Mouse (Mus musculus): ENCODE results near the gene Adora3. TPM values are rescaled to one million over a fixed set of nuclear protein-coding genes. Genes with fewer than 3 reads are reported as not detected.

Gene Adora3
- polyA plus RNA-seq, 1 experiment from 2014 or later: 0.27 TPM

- H3K9ac ChIP-seq: no peak overlapping the region
- H3K4me1 ChIP-seq (replicated peaks; ENCODE audit: control insufficient read depth, insufficient read depth, low read length): no peaks in the 10 kb centered on the region; the same call in 1 of the 2 replicates
- no peaks in the 10 kb centered on the region for H3K36me3 ChIP-seq (replicated peaks; ENCODE audit: control insufficient read depth, insufficient read depth)
- no peak overlapping the region for H3K4me2 ChIP-seq (replicated peaks)
- H3K27me3 ChIP-seq (ENCODE audit: control insufficient read depth, insufficient read depth, low read length): no peaks in the 10 kb centered on the region
- no peaks in the 10 kb centered on the region for H3K9me3 ChIP-seq (ENCODE audit: control insufficient read depth, low read length)
- no peak overlapping the region for H3K4me3 ChIP-seq (replicated peaks; ENCODE audit: low read length)
- H3K27ac ChIP-seq: no peak overlapping the region
- WGBS: 58% methylated on average over 6 of the region's 6 CpGs
- DNase-seq (ENCODE audit: low spot score) (no peak), ATAC-seq (ENCODE audit: low FRiP score) (no peak)
These were observed 1.4 kb downstream of the Adora3 start for GRCm38 (mm10) chr3:105872034-105872433.

DNA sequence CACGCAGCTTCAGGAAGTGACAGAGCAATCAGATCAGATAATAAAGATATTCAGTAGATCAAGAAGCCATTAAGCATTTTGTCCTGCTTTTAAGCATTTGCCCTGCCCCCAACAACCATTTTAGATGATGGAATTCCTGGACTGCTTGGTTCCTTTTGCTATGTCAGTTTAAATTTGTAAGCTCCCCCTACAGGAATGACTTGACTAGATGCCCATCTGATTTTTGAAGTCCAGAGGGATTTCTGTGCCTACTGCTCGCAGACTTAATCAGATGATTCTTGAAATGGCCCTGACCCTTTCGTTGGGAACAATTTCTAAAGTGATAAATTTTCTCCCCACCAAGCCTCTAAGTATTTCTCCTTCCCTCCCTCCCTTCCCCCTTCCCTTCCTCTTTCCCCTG, 1.9 kb downstream of the Adora3 start:
- H3K36me3 ChIP-seq (replicated peaks; ENCODE audit: control insufficient read depth, insufficient read depth): no peaks in the 10 kb centered on the region
- no peak for ATAC-seq (ENCODE audit: low FRiP score)
- no peak overlapping the region for H3K9ac ChIP-seq
- H3K4me3 ChIP-seq (replicated peaks; ENCODE audit: low read length): no peak overlapping the region
- H3K9me3 ChIP-seq (ENCODE audit: control insufficient read depth, low read length): no peaks in the 10 kb centered on the region
- no peaks in the 10 kb centered on the region for H3K27me3 ChIP-seq (ENCODE audit: control insufficient read depth, insufficient read depth, low read length)
- DNase-seq (ENCODE audit: low spot score): peak; percentile 30
- no peaks in the 10 kb centered on the region; the same call in 1 of the 2 replicates for H3K4me1 ChIP-seq (replicated peaks; ENCODE audit: control insufficient read depth, insufficient read depth, low read length)
- 57% methylated on average over 3 of the region's 3 CpGs for WGBS
- no peak overlapping the region for H3K4me2 ChIP-seq (replicated peaks)
- no peak overlapping the region for H3K27ac ChIP-seq

DNA sequence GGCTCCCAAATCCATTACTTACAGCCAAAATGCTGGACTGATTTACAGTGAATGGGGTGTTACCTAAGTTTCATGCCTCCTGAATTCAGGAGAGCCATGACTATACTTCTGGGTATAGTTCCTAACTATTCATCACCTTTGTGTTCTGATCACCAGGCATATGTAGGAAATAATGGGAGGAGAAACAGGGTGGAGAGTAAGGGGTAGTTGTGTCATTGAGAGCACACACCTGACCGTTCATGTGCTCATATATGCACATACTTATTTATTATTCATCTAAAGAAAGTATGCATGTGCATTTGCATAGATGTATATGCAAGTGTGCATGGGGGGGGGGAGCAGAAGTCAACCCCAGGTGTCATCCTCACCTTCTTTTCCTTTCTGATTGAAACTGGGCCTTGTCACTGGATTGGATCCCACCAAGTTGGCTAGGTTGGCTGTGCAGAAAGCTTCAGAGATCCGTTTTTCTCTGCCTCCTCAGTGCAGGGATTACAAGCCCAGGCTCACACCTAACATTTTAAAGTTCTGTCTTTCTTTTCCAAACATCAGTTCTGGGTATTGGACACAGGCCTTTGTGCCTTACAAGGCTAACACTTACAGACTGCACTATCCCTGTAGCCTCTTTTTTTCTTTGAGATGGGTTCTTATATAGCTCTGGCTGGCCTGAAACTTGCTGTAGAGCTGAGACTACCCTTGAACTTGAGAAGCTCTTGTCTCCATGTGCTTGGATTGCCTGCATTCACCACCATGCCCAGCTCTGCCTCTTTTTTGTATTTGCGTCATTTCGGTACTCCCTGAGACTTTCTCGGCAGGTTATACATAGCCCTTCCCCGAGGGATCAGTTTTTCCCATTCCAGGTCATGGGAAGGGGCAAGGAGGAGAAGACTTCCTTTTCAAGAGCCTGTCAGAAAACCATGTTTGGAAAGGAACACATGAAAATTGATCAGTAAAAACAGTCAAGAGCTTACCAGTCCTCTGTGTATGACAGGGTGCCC, 3.1 kb downstream of the Adora3 start:
- DNase-seq (ENCODE audit: low spot score): no peak
- Histone ChIP-seq H3K27ac (no peak overlapping the region), H3K4me2 (replicated peaks) (no peak overlapping the region), H3K36me3 (replicated peaks; ENCODE audit: control insufficient read depth, insufficient read depth) (no peaks in the 10 kb centered on the region), H3K4me3 (replicated peaks; ENCODE audit: low read length) (no peak overlapping the region), H3K27me3 (ENCODE audit: control insufficient read depth, insufficient read depth, low read length) (no peaks in the 10 kb centered on the region), H3K4me1 (replicated peaks; ENCODE audit: control insufficient read depth, insufficient read depth, low read length) (no peaks in the 10 kb centered on the region; the same call in 1 of the 2 replicates), H3K9me3 (ENCODE audit: control insufficient read depth, low read length) (no peaks in the 10 kb centered on the region), H3K9ac (no peak overlapping the region)
- 84% methylated on average over 6 of the region's 6 CpGs for WGBS
- no peak for ATAC-seq (ENCODE audit: low FRiP score)

GRCm38 (mm10) chr3:105876022-105876421, 5.4 kb downstream of the Adora3 start:
- 0 out of 2 replicates have a peak, but pooled peaks have one; percentile 31 for ATAC-seq (ENCODE audit: low FRiP score)
- no peak overlapping the region for H3K4me2 ChIP-seq (replicated peaks)
- WGBS: 64% methylated on average over 5 of the region's 5 CpGs
- no peak for DNase-seq (ENCODE audit: low spot score)
- no peaks in the 10 kb centered on the region for H3K27me3 ChIP-seq (ENCODE audit: control insufficient read depth, insufficient read depth, low read length)
- no peaks in the 10 kb centered on the region; the same call in 1 of the 2 replicates for H3K4me1 ChIP-seq (replicated peaks; ENCODE audit: control insufficient read depth, insufficient read depth, low read length)
- no peaks in the 10 kb centered on the region for H3K9me3 ChIP-seq (ENCODE audit: control insufficient read depth, low read length)
- no peak overlapping the region for H3K4me3 ChIP-seq (replicated peaks; ENCODE audit: low read length)
- no peak overlapping the region for H3K27ac ChIP-seq
- H3K9ac ChIP-seq: no peak overlapping the region
- no peaks in the 10 kb centered on the region for H3K36me3 ChIP-seq (replicated peaks; ENCODE audit: control insufficient read depth, insufficient read depth)

DNA sequence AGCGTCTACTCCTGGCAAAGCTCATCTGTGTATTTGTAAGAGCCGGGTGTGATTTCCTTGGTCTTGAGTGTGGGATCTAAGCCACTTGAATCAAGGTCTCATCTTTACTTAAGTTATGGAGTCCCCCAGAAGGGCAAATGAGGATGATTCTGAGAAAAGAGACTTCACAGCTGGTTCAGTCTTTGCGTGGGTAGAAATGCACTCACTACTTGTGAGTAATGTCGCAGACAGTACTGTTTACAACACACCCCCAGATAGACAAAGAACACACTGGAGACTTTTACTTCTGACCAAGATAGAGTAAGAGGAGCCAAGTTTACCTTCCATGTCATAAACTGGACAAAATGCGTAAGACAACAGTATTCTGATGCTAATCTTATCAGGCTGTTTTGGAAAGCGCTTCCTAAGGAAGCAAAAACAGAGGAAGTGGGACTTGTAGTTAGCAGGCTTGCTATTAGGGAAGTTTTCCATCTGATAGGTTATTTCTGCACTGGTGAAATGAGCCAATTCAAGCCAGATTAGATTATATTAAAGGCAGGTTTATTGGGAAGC, 6.7 kb downstream of the Adora3 start:
- no peaks in the 10 kb centered on the region; the same call in 1 of the 2 replicates for H3K4me1 ChIP-seq (replicated peaks; ENCODE audit: control insufficient read depth, insufficient read depth, low read length)
- no peak overlapping the region for H3K9ac ChIP-seq
- H3K9me3 ChIP-seq (ENCODE audit: control insufficient read depth, low read length): no peaks in the 10 kb centered on the region
- DNase-seq (ENCODE audit: low spot score): no peak
- WGBS: 90% methylated on average over 6 of the region's 6 CpGs
- no peaks in the 10 kb centered on the region for H3K36me3 ChIP-seq (replicated peaks; ENCODE audit: control insufficient read depth, insufficient read depth)
- no peaks in the 10 kb centered on the region for H3K27me3 ChIP-seq (ENCODE audit: control insufficient read depth, insufficient read depth, low read length)
- H3K27ac ChIP-seq: no peak overlapping the region
- H3K4me3 ChIP-seq (replicated peaks; ENCODE audit: low read length): no peak overlapping the region
- ATAC-seq (ENCODE audit: low FRiP score): no peak
- no peak overlapping the region for H3K4me2 ChIP-seq (replicated peaks)

DNA sequence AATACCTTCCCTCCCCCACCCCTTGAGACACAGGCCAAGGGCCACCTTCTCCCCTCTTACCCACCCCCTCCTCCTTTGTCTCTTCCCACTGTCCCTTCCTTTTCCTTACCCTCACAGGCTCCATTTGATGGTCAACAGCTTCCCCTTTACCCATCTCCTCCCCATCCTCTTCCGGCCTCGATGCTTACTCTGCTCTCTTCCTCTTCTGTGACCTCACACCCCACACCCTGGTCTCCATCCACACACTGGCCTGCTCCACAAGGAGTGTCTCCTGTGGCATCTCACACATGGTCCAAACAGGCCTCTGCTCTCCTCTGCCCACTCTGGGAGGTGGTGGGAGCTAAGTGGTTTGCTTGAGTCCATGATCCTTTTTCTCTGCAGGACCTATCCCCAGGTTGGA, 7.3 kb downstream of the Adora3 start:
- H3K4me3 ChIP-seq (replicated peaks; ENCODE audit: low read length): no peak overlapping the region
- 98% methylated on average over 2 of the region's 2 CpGs for WGBS
- ATAC-seq (ENCODE audit: low FRiP score): no peak

DNA sequence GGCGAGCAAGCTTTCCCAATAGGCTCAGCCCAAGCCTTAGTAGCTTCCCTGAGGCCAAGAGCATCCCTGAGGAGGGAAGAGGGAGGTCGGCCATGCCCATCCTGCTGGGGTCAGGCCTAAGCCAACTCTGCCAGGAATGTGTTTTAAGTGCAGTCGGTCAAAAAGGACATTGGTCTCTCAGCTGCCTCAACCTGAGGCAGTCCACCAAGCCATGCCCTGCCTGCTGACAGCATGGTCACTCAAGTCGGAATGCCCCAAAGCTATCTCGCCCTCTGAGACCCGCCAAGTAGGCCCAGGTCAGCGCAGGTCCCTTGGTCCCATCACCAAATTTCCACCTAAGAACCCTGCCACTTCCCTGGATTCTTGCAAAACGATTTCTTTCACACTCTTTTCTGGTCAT, 8.1 kb downstream of the Adora3 start:
- Histone ChIP-seq H3K9me3 (ENCODE audit: control insufficient read depth, low read length) (no peaks in the 10 kb centered on the region), H3K4me3 (replicated peaks; ENCODE audit: low read length) (no peak overlapping the region), H3K36me3 (replicated peaks; ENCODE audit: control insufficient read depth, insufficient read depth) (no peaks in the 10 kb centered on the region), H3K9ac (no peak overlapping the region), H3K4me1 (replicated peaks; ENCODE audit: control insufficient read depth, insufficient read depth, low read length) (no peaks in the 10 kb centered on the region), H3K4me2 (replicated peaks) (no peak overlapping the region), H3K27me3 (ENCODE audit: control insufficient read depth, insufficient read depth, low read length) (no peaks in the 10 kb centered on the region), H3K27ac (no peak overlapping the region)
- 91% methylated on average over 8 of the region's 8 CpGs for WGBS
- ATAC-seq (ENCODE audit: low FRiP score) (no peak), DNase-seq (ENCODE audit: low spot score) (no peak)

More for the DNA sequence above, 7.3 kb downstream of the Adora3 start:
- H3K27me3 ChIP-seq (ENCODE audit: control insufficient read depth, insufficient read depth, low read length): no peaks in the 10 kb centered on the region
- H3K36me3 ChIP-seq (replicated peaks; ENCODE audit: control insufficient read depth, insufficient read depth): no peaks in the 10 kb centered on the region
- H3K4me1 ChIP-seq (replicated peaks; ENCODE audit: control insufficient read depth, insufficient read depth, low read length): no peaks in the 10 kb centered on the region
- DNase-seq (ENCODE audit: low spot score): no peak
- H3K9me3 ChIP-seq (ENCODE audit: control insufficient read depth, low read length): no peaks in the 10 kb centered on the region
- H3K4me2 ChIP-seq (replicated peaks): no peak overlapping the region
- H3K9ac ChIP-seq: no peak overlapping the region
- H3K27ac ChIP-seq: no peak overlapping the region

GRCm38 (mm10) chr3:105880419-105880818, 9.8 kb downstream of the Adora3 start:
- Histone ChIP-seq H3K36me3 (replicated peaks; ENCODE audit: control insufficient read depth, insufficient read depth) (no peaks in the 10 kb centered on the region), H3K27ac (no peak overlapping the region), H3K4me1 (replicated peaks; ENCODE audit: control insufficient read depth, insufficient read depth, low read length) (no peaks in the 10 kb centered on the region), H3K9ac (no peak overlapping the region), H3K27me3 (ENCODE audit: control insufficient read depth, insufficient read depth, low read length) (no peaks in the 10 kb centered on the region), H3K4me2 (replicated peaks) (no peak overlapping the region), H3K4me3 (replicated peaks; ENCODE audit: low read length) (no peak overlapping the region), H3K9me3 (ENCODE audit: control insufficient read depth, low read length) (no peaks in the 10 kb centered on the region)
- ATAC-seq (ENCODE audit: low FRiP score) (no peak), DNase-seq (ENCODE audit: low spot score) (no peak)
- WGBS: 78% methylated on average over 3 of the region's 3 CpGs

DNA sequence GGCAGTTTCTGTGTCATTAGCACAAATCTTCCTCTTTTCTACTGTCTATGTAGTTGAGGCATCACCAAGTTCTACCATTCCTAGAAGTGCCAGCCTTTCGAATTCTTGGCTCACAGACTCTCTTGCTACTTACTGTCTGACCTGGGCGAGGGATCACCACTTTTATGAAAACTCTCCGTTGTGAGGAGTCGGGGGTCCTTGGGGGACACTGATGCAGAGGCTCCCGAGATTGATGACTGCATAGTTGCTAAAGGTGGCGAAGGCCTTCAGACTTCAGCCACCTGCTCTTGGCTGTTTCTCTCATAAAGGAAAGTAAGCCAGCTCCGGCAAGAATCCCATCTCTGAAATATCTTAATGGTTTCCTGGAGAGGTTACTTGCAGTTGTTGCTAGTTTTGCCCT, 11.4 kb downstream of the Adora3 start:
- DNase-seq (ENCODE audit: low spot score) (no peak), ATAC-seq (ENCODE audit: low FRiP score) (no peak)
- Histone ChIP-seq H3K9me3 (ENCODE audit: control insufficient read depth, low read length) (no peaks in the 10 kb centered on the region), H3K4me1 (replicated peaks; ENCODE audit: control insufficient read depth, insufficient read depth, low read length) (no peaks in the 10 kb centered on the region), H3K27ac (no peak overlapping the region), H3K4me3 (replicated peaks; ENCODE audit: low read length) (no peak overlapping the region), H3K9ac (no peak overlapping the region), H3K4me2 (replicated peaks) (no peak overlapping the region), H3K36me3 (replicated peaks; ENCODE audit: control insufficient read depth, insufficient read depth) (no peaks in the 10 kb centered on the region), H3K27me3 (ENCODE audit: control insufficient read depth, insufficient read depth, low read length) (no peaks in the 10 kb centered on the region)
- WGBS: 90% methylated on average over 7 of the region's 7 CpGs

All from hindbrain, embryonic 14.5 days (tissue).